Mouse (Mus musculus): ENCODE measurements around the gene Utp11. TPM values are rescaled to one million over a fixed set of nuclear protein-coding genes. Genes with fewer than 3 reads are reported as not detected.

Utp11 gene
- polyA plus RNA-seq, 2 experiments = 52.0 to 59.4 TPM

- H3K4me1 ChIP-seq (ENCODE audit: control insufficient read depth, insufficient read depth, low read length) = peaks cover 4% of the 10 kb centered on the region; the same call in 1 of the 2 replicates
- H3K27ac ChIP-seq (replicated peaks; ENCODE audit: low read depth, low read length) = no peak overlapping the region
- H3K36me3 ChIP-seq (ENCODE audit: control insufficient read depth, insufficient read depth, low read length) = peaks cover 8% of the 10 kb centered on the region
- H3K4me3 ChIP-seq (replicated peaks; ENCODE audit: low read length) = no peak overlapping the region
- H3K27me3 ChIP-seq (ENCODE audit: control insufficient read depth, insufficient read depth, low read length) = no peaks in the 10 kb centered on the region
- H3K4me2 ChIP-seq (replicated peaks; ENCODE audit: low read depth, low read length, severe bottlenecking) = no peak overlapping the region
- DNase-seq (ENCODE audit: low spot score) (no peak), ATAC-seq (ENCODE audit: low FRiP score, low read depth) (no peak)
- WGBS = 56% methylated on average over 4 of the region's 4 CpGs
- TF ChIP-seq POLR2A (IDR thresholded peaks at IDR 0.05; ENCODE audit: borderline replicate concordance, extremely low read depth, insufficient read depth, insufficient read length) = no peak
- H3K9me3 ChIP-seq (ENCODE audit: control insufficient read depth, low read length) = no peaks in the 10 kb centered on the region
- H3K9ac ChIP-seq (ENCODE audit: low read depth, low read length, severe bottlenecking) = no peak overlapping the region
These were observed 44.6 kb upstream of the Utp11 start for GRCm38 (mm10) chr4:124738013-124738412.

- no peak overlapping the region for H3K9ac ChIP-seq (ENCODE audit: low read depth, low read length, severe bottlenecking)
- H3K9me3 ChIP-seq (ENCODE audit: control insufficient read depth, low read length) = no peaks in the 10 kb centered on the region
- peaks cover 4% of the 10 kb centered on the region; the same call in 1 of the 2 replicates for H3K4me1 ChIP-seq (ENCODE audit: control insufficient read depth, insufficient read depth, low read length)
- DNase-seq (ENCODE audit: low spot score) (no peak), ATAC-seq (ENCODE audit: low FRiP score, low read depth) (no peak)
- no peak overlapping the region for H3K4me2 ChIP-seq (replicated peaks; ENCODE audit: low read depth, low read length, severe bottlenecking)
- H3K4me3 ChIP-seq (replicated peaks; ENCODE audit: low read length) = no peak overlapping the region
- no peak overlapping the region for H3K27ac ChIP-seq (replicated peaks; ENCODE audit: low read depth, low read length)
- peaks cover 13% of the 10 kb centered on the region for H3K36me3 ChIP-seq (ENCODE audit: control insufficient read depth, insufficient read depth, low read length)
- H3K27me3 ChIP-seq (ENCODE audit: control insufficient read depth, insufficient read depth, low read length) = no peaks in the 10 kb centered on the region
- WGBS = 67% methylated on average over 5 of the region's 5 CpGs
- no peak for TF ChIP-seq POLR2A (IDR thresholded peaks at IDR 0.05; ENCODE audit: borderline replicate concordance, extremely low read depth, insufficient read depth, insufficient read length)
These were observed 44.1 kb upstream of the Utp11 start for GRCm38 (mm10) chr4:124737486-124737885.

GRCm38 (mm10) chr4:124736952-124737351, 43.6 kb upstream of the Utp11 start:
- H3K4me2 ChIP-seq (replicated peaks; ENCODE audit: low read depth, low read length, severe bottlenecking) = no peak overlapping the region
- no peak overlapping the region for H3K9ac ChIP-seq (ENCODE audit: low read depth, low read length, severe bottlenecking)
- H3K4me1 ChIP-seq (ENCODE audit: control insufficient read depth, insufficient read depth, low read length) = no peaks in the 10 kb centered on the region; the same call in 1 of the 2 replicates
- no peaks in the 10 kb centered on the region for H3K27me3 ChIP-seq (ENCODE audit: control insufficient read depth, insufficient read depth, low read length)
- whole genome bisulfite sequencing = 64% methylated on average over 2 of the region's 2 CpGs
- DNase-seq (ENCODE audit: low spot score) (no peak), ATAC-seq (ENCODE audit: low FRiP score, low read depth) (no peak)
- H3K4me3 ChIP-seq (replicated peaks; ENCODE audit: low read length) = no peak overlapping the region
- no peaks in the 10 kb centered on the region for H3K9me3 ChIP-seq (ENCODE audit: control insufficient read depth, low read length)
- no peak overlapping the region for H3K27ac ChIP-seq (replicated peaks; ENCODE audit: low read depth, low read length)
- H3K36me3 ChIP-seq (ENCODE audit: control insufficient read depth, insufficient read depth, low read length) = peaks cover 18% of the 10 kb centered on the region
- no peak for TF ChIP-seq POLR2A (IDR thresholded peaks at IDR 0.05; ENCODE audit: borderline replicate concordance, extremely low read depth, insufficient read depth, insufficient read length)

GRCm38 (mm10) chr4:124726121-124726520, 32.7 kb upstream of the Utp11 start:
- Histone ChIP-seq H3K27ac (replicated peaks; ENCODE audit: low read depth, low read length) (no peak overlapping the region), H3K4me1 (ENCODE audit: control insufficient read depth, insufficient read depth, low read length) (no peaks in the 10 kb centered on the region), H3K9ac (ENCODE audit: low read depth, low read length, severe bottlenecking) (no peak overlapping the region), H3K36me3 (ENCODE audit: control insufficient read depth, insufficient read depth, low read length) (peaks cover 89% of the 10 kb centered on the region), H3K4me3 (replicated peaks; ENCODE audit: low read length) (no peak overlapping the region), H3K27me3 (ENCODE audit: control insufficient read depth, insufficient read depth, low read length) (no peaks in the 10 kb centered on the region), H3K4me2 (replicated peaks; ENCODE audit: low read depth, low read length, severe bottlenecking) (no peak overlapping the region), H3K9me3 (ENCODE audit: control insufficient read depth, low read length) (no peaks in the 10 kb centered on the region)
- no peak for TF ChIP-seq POLR2A (IDR thresholded peaks at IDR 0.05; ENCODE audit: borderline replicate concordance, extremely low read depth, insufficient read depth, insufficient read length)
- DNase-seq (ENCODE audit: low spot score) = no peak
- 90% methylated on average over 6 of the region's 6 CpGs for WGBS
- ATAC-seq (ENCODE audit: low FRiP score, low read depth) = no peak

GRCm38 (mm10) chr4:124719101-124719500, 25.7 kb upstream of the Utp11 start:
- WGBS = 97% methylated on average over 4 of the region's 4 CpGs
- peaks cover 68% of the 10 kb centered on the region for H3K36me3 ChIP-seq (ENCODE audit: control insufficient read depth, insufficient read depth, low read length)
- no peak overlapping the region for H3K4me3 ChIP-seq (replicated peaks; ENCODE audit: low read length)
- H3K4me2 ChIP-seq (replicated peaks; ENCODE audit: low read depth, low read length, severe bottlenecking) = no peak overlapping the region
- no peak for TF ChIP-seq POLR2A (IDR thresholded peaks at IDR 0.05; ENCODE audit: borderline replicate concordance, extremely low read depth, insufficient read depth, insufficient read length)
- no peak for ATAC-seq (ENCODE audit: low FRiP score, low read depth)
- H3K27ac ChIP-seq (replicated peaks; ENCODE audit: low read depth, low read length) = no peak overlapping the region
- H3K27me3 ChIP-seq (ENCODE audit: control insufficient read depth, insufficient read depth, low read length) = no peaks in the 10 kb centered on the region
- H3K9me3 ChIP-seq (ENCODE audit: control insufficient read depth, low read length) = no peaks in the 10 kb centered on the region
- no peak overlapping the region for H3K9ac ChIP-seq (ENCODE audit: low read depth, low read length, severe bottlenecking)
- DNase-seq (ENCODE audit: low spot score) = no peak
- H3K4me1 ChIP-seq (ENCODE audit: control insufficient read depth, insufficient read depth, low read length) = peaks cover 3% of the 10 kb centered on the region; the same call in 1 of the 2 replicates
